Mouse (Mus musculus) bone marrow macrophage, adult 2 months (primary cell): ENCODE data around the gene Pnpla2.

Experiments
- CTCF ChIP-seq: IDR thresholded peaks from 2 replicates; pipeline ENCODE4 v1.5.1; 2012; ENCODE audit warnings: low read depth, mild to moderate bottlenecking, low read length, moderate library complexity
- POLR2A ChIP-seq: IDR thresholded peaks from 2 replicates; pipeline ENCODE4 v1.6.1; 2012; ENCODE audit warnings: mild to moderate bottlenecking, low read depth, low read length, borderline replicate concordance

GRCm38 (mm10) chr7:141453636-141454035 is 1.4 kb upstream of the Pnpla2 start:
- no peak for TF ChIP-seq POLR2A
- no peak for TF ChIP-seq CTCF
